Mouse (Mus musculus): Measurements from ENCODE around the gene Lrrk1. TPM values are rescaled to one million over a fixed set of nuclear protein-coding genes. Genes with fewer than 3 reads are reported as not detected.

The Lrrk1 gene
- polyA plus RNA-seq, 1 experiment from 2014 or later = 16.7 TPM

- Histone ChIP-seq H3K4me3 (ENCODE audit: low read length) (no peak overlapping the region), H3K27me3 (ENCODE audit: insufficient read depth, low read length) (no peaks in the 10 kb centered on the region), H3K27ac (ENCODE audit: low read length) (no peak overlapping the region), H3K4me2 (replicated peaks; ENCODE audit: low read depth, low read length) (no peak overlapping the region), H3K9me3 (ENCODE audit: low read length) (no peaks in the 10 kb centered on the region), H3K4me1 (ENCODE audit: insufficient read depth, low read length) (peaks cover 14% of the 10 kb centered on the region), H3K36me3 (ENCODE audit: insufficient read depth, low read length) (no peaks in the 10 kb centered on the region), H3K9ac (replicated peaks; ENCODE audit: low read length) (no peak overlapping the region)
- ATAC-seq (ENCODE audit: low FRiP score, low TSS enrichment) = no peak
- 73% methylated on average over 13 of the region's 13 CpGs for WGBS
These were observed 160.1 kb downstream of the Lrrk1 start for GRCm38 (mm10) chr7:66227814-66228609.

GRCm38 (mm10) chr7:66225881-66226280 lies 162.3 kb downstream of the Lrrk1 start:
- no peaks in the 10 kb centered on the region for H3K36me3 ChIP-seq (ENCODE audit: insufficient read depth, low read length)
- H3K9ac ChIP-seq (replicated peaks; ENCODE audit: low read length) = no peak overlapping the region
- H3K27ac ChIP-seq (ENCODE audit: low read length) = no peak overlapping the region
- no peaks in the 10 kb centered on the region for H3K27me3 ChIP-seq (ENCODE audit: insufficient read depth, low read length)
- H3K4me3 ChIP-seq (ENCODE audit: low read length) = no peak overlapping the region
- peaks cover 13% of the 10 kb centered on the region for H3K4me1 ChIP-seq (ENCODE audit: insufficient read depth, low read length)
- no peak for ATAC-seq (ENCODE audit: low FRiP score, low TSS enrichment)
- 85% methylated on average over 3 of the region's 3 CpGs for WGBS
- no peak overlapping the region for H3K4me2 ChIP-seq (replicated peaks; ENCODE audit: low read depth, low read length)
- H3K9me3 ChIP-seq (ENCODE audit: low read length) = no peaks in the 10 kb centered on the region

DNA sequence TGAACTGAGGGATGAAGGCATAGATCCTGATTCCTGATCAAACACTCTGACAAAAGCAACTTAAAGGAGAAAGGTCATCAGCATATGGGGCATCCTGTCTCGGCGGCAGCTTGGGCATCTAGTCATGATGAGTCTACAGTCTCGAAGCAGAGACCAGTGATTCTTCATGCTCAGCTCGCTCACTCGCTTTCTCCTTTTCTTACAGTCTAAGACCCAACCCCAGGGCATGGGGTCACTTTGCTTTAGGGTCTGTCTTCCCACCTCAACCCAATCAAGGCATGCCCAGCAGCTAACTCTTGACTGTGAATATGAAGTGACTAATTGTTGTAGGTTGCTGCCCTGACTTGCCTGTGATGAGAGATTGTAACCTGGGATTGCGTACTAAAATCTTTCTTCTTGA lies 163.6 kb downstream of the Lrrk1 start:
- Histone ChIP-seq H3K4me2 (replicated peaks; ENCODE audit: low read depth, low read length) (no peak overlapping the region), H3K9ac (replicated peaks; ENCODE audit: low read length) (no peak overlapping the region), H3K4me3 (ENCODE audit: low read length) (no peak overlapping the region), H3K4me1 (ENCODE audit: insufficient read depth, low read length) (peaks cover 6% of the 10 kb centered on the region), H3K36me3 (ENCODE audit: insufficient read depth, low read length) (no peaks in the 10 kb centered on the region), H3K27ac (ENCODE audit: low read length) (no peak overlapping the region), H3K27me3 (ENCODE audit: insufficient read depth, low read length) (no peaks in the 10 kb centered on the region), H3K9me3 (ENCODE audit: low read length) (no peaks in the 10 kb centered on the region)
- no peak for ATAC-seq (ENCODE audit: low FRiP score, low TSS enrichment)
- WGBS = 93% methylated on average over 6 of the region's 6 CpGs

DNA sequence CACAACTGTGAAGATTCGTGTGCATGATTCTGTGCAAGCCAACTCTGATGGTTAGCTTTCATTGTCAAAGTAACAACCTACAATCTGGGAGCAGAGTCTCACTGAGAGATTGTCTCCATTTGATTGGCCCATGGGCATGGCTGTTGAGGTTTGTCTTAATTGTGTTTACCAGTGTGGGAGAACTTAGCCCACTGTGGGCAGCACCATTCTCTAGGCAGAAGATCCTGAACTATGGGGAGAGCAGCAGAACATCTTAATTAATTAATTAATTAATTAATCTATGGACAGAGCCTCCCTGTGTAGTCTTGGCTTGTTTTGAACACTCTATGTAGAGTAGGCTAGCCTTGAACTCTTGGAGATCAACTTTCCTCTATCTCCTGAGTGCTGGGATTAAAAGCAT lies 164.4 kb downstream of the Lrrk1 start:
- Histone ChIP-seq H3K36me3 (ENCODE audit: insufficient read depth, low read length) (no peaks in the 10 kb centered on the region), H3K4me3 (ENCODE audit: low read length) (no peak overlapping the region), H3K4me2 (replicated peaks; ENCODE audit: low read depth, low read length) (no peak overlapping the region), H3K9me3 (ENCODE audit: low read length) (no peaks in the 10 kb centered on the region), H3K9ac (replicated peaks; ENCODE audit: low read length) (no peak overlapping the region), H3K27me3 (ENCODE audit: insufficient read depth, low read length) (no peaks in the 10 kb centered on the region), H3K4me1 (ENCODE audit: insufficient read depth, low read length) (peaks cover 9% of the 10 kb centered on the region), H3K27ac (ENCODE audit: low read length) (peak overlapping the region; percentile 27; the same call in 1 of the 2 replicates)
- ATAC-seq (ENCODE audit: low FRiP score, low TSS enrichment) = no peak
- WGBS = 89% methylated on average over 1 of the region's 1 CpGs

DNA sequence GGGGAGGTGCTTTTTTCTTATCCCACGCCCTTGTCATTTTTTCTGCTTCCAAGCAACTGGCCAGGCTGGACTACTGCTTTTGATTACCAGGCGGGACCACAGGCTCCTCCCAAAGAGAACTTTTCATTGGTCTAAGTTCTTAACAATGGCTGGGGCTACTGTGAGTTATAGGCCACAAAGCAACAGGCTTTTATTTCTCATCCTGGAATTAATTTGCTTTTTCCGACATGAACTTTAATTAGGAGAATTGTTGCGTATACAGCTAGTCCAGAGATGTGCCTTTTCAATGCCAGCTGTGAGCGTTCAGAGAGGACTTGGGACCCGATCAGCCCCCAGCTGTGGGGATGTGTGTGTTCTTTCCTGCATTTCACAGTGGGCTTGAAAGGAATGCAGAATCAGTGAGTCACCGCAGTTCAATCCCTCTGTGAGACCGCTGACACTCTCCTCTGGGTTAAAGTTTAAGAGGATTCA lies 165.5 kb downstream of the Lrrk1 start:
- peak; percentile 73; the same call in 1 of the 2 replicates for ATAC-seq (ENCODE audit: low FRiP score, low TSS enrichment)
- Histone ChIP-seq H3K9me3 (ENCODE audit: low read length) (no peaks in the 10 kb centered on the region), H3K4me2 (replicated peaks; ENCODE audit: low read depth, low read length) (0 out of 2 replicates have a peak overlapping the region, but pooled peaks have one; percentile 3), H3K27me3 (ENCODE audit: insufficient read depth, low read length) (no peaks in the 10 kb centered on the region), H3K36me3 (ENCODE audit: insufficient read depth, low read length) (no peaks in the 10 kb centered on the region), H3K4me1 (ENCODE audit: insufficient read depth, low read length) (peaks cover 20% of the 10 kb centered on the region), H3K4me3 (ENCODE audit: low read length) (no peak overlapping the region), H3K27ac (ENCODE audit: low read length) (peak overlapping the region; percentile 81), H3K9ac (replicated peaks; ENCODE audit: low read length) (no peak overlapping the region)
- WGBS = 24% methylated on average over 8 of the region's 8 CpGs

GRCm38 (mm10) chr7:66219794-66220227 lies 168.3 kb downstream of the Lrrk1 start:
- no peak overlapping the region for H3K9ac ChIP-seq (replicated peaks; ENCODE audit: low read length)
- no peaks in the 10 kb centered on the region for H3K27me3 ChIP-seq (ENCODE audit: insufficient read depth, low read length)
- H3K9me3 ChIP-seq (ENCODE audit: low read length) = no peaks in the 10 kb centered on the region
- no peak for ATAC-seq (ENCODE audit: low FRiP score, low TSS enrichment)
- no peaks in the 10 kb centered on the region for H3K36me3 ChIP-seq (ENCODE audit: insufficient read depth, low read length)
- no peak overlapping the region for H3K4me2 ChIP-seq (replicated peaks; ENCODE audit: low read depth, low read length)
- no peak overlapping the region for H3K4me3 ChIP-seq (ENCODE audit: low read length)
- peaks cover 28% of the 10 kb centered on the region for H3K4me1 ChIP-seq (ENCODE audit: insufficient read depth, low read length)
- 60% methylated on average over 4 of the region's 4 CpGs for WGBS
- H3K27ac ChIP-seq (ENCODE audit: low read length) = no peak overlapping the region; the same call in 1 of the 2 replicates

- no peaks in the 10 kb centered on the region for H3K36me3 ChIP-seq (ENCODE audit: insufficient read depth, low read length)
- H3K9ac ChIP-seq (replicated peaks; ENCODE audit: low read length) = no peak overlapping the region
- 80% methylated on average over 4 of the region's 4 CpGs for WGBS
- H3K9me3 ChIP-seq (ENCODE audit: low read length) = 0 out of 2 replicates have a peak, but pooled peaks cover 1% of the 10 kb centered on the region
- no peak for ATAC-seq (ENCODE audit: low FRiP score, low TSS enrichment)
- peaks cover 28% of the 10 kb centered on the region for H3K4me1 ChIP-seq (ENCODE audit: insufficient read depth, low read length)
- H3K27ac ChIP-seq (ENCODE audit: low read length) = peak overlapping the region; percentile 72
- H3K27me3 ChIP-seq (ENCODE audit: insufficient read depth, low read length) = no peaks in the 10 kb centered on the region
- H3K4me2 ChIP-seq (replicated peaks; ENCODE audit: low read depth, low read length) = no peak overlapping the region
- H3K4me3 ChIP-seq (ENCODE audit: low read length) = no peak overlapping the region
These were observed 168.9 kb downstream of the Lrrk1 start for GRCm38 (mm10) chr7:66219028-66219793.

DNA sequence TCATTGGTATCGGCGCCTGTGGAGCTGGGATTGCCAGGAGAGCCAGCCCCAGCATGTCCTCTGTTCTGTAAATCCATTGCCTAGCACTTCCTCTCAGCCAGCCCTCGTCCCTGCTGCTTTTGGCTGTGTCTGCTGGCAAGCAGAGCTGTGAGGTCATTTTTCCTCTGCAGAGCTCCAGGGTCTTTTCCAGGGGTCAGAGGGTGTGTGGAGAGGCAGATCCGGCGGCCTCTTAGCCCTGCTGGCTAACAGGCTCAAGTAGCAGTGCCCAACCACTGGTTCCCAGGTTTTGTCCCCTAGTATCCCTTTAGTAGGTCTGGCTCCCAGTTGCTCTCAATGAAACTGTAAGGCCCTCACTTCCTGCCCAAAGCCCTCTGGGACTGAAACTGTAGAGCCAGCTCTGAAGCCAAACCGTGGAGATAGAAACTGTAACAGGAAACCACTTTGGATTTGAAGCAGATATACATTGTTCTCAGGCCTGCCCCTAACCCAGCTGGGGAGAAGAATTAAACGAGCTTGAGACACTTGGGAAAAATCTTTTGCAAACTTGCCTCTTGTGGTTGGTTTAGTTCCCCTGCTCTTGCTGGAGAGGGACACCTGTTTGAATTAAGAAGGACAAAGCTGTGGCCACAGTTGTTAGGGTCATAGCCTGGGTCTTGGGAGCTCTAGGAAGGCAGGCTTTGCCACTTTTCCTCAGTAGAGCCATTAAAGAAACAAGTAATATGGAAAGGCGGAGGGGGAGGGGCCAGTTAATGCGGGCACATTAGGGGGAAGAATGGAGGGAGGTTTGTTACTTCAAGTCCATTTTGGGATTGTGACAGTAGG lies 169.7 kb downstream of the Lrrk1 start:
- Histone ChIP-seq H3K36me3 (ENCODE audit: insufficient read depth, low read length) (no peaks in the 10 kb centered on the region), H3K4me3 (ENCODE audit: low read length) (no peak overlapping the region), H3K4me1 (ENCODE audit: insufficient read depth, low read length) (peaks cover 28% of the 10 kb centered on the region), H3K4me2 (replicated peaks; ENCODE audit: low read depth, low read length) (no peak overlapping the region), H3K9ac (replicated peaks; ENCODE audit: low read length) (0 out of 2 replicates have a peak overlapping the region, but pooled peaks have one; percentile 7), H3K27ac (ENCODE audit: low read length) (peak overlapping the region; percentile 72), H3K27me3 (ENCODE audit: insufficient read depth, low read length) (no peaks in the 10 kb centered on the region), H3K9me3 (ENCODE audit: low read length) (0 out of 2 replicates have a peak, but pooled peaks cover 3% of the 10 kb centered on the region)
- 18% methylated on average over 9 of the region's 9 CpGs for WGBS
- peak; percentile 66 for ATAC-seq (ENCODE audit: low FRiP score, low TSS enrichment)

DNA sequence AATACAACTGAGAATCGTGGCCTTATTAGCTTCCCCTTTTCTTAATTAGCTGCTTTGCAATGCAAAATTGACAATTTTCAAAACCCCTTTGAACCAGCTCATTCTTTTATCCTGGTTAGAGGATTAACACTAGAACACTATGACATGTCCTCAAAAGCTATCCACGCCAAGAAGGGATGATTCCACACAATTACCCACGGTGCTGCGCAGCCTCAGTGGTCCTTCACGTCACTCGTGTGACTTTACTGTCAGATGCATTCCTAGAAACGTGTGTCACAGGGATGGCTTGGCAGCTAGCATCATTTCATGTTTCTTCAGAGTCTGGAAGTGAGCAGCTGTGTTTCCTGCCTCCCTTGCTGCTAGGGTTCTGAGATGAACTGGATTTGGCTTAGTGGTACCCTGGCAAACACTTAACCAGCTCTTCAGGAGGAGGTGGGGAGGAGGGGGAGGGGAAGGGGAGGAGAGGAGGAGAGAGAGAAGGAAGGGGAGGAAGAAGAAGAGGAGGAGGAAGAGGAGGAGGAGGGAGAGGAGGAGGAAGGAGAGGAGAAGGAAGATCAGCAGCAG lies 170.5 kb downstream of the Lrrk1 start:
- H3K27me3 ChIP-seq (ENCODE audit: insufficient read depth, low read length) = no peaks in the 10 kb centered on the region
- 82% methylated on average over 7 of the region's 7 CpGs for WGBS
- no peak for ATAC-seq (ENCODE audit: low FRiP score, low TSS enrichment)
- peaks cover 25% of the 10 kb centered on the region for H3K4me1 ChIP-seq (ENCODE audit: insufficient read depth, low read length)
- H3K4me3 ChIP-seq (ENCODE audit: low read length) = no peak overlapping the region
- H3K9me3 ChIP-seq (ENCODE audit: low read length) = 0 out of 2 replicates have a peak, but pooled peaks cover 3% of the 10 kb centered on the region
- no peaks in the 10 kb centered on the region for H3K36me3 ChIP-seq (ENCODE audit: insufficient read depth, low read length)
- H3K9ac ChIP-seq (replicated peaks; ENCODE audit: low read length) = no peak overlapping the region
- peak overlapping the region; percentile 72; the same call in 1 of the 2 replicates for H3K27ac ChIP-seq (ENCODE audit: low read length)
- H3K4me2 ChIP-seq (replicated peaks; ENCODE audit: low read depth, low read length) = no peak overlapping the region
